Mouse (Mus musculus) liver, postnatal 0 days (tissue): ENCODE data around the gene Dlg2.

Experiments
- CTCF ChIP-seq: sonication (generic); IDR thresholded peaks from 2 replicates; pipeline ENCODE4 v1.5.1; 2016; ENCODE audit warnings: antibody characterized with exemption, low read depth
- EP300 ChIP-seq: IDR thresholded peaks from 2 replicates; pipeline ENCODE4 v1.6.1; 2016; ENCODE audit warnings: antibody characterized with exemption, low read depth, mild to moderate bottlenecking

DNA sequence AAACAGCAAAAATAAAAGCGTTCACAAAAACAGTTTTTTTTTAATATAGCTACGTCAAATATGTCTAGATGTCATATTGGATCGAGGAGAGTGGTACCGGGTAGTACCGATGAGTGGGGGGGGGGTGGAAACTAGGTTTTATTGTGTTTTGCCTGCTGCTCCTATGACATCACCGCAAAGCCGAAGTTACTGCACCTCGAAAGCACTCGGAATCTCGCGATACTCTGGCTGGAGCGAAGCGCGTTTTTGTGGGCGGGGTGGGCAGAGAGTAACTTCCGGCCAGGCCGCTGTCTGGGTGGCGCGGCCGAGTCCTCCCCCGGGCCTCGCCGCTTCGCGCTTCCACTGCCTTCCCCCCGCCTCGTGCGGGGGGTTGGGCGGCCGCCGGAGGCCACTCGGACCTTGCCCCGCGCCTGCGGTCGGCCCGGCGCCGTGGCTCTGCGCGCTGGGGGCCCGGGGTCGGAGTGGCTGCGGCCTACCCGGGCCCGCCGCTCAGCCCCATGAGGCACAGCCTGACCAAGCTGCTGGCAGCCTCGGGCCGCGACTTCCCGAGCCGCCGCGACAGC is 33.9 kb upstream of the Dlg2 start, which contains the start of gene Crebzf:
- TF ChIP-seq EP300: peak; percentile 82
- no peak for TF ChIP-seq CTCF
